Mouse (Mus musculus): ENCODE measurements around the gene Ccdc96. TPM values are rescaled to one million over a fixed set of nuclear protein-coding genes. Genes with fewer than 3 reads are reported as not detected.

The Ccdc96 gene
- total RNA-seq, 4 experiments from 2014 or later = 0.07 to 0.18 (median 0.07) TPM; not detected in 1

- no peak for DNase-seq (ENCODE audit: low spot score in 2 of 2)
These were observed 40.8 kb downstream of the Ccdc96 start for GRCm38 (mm10) chr5:36525216-36525615.

- DNase-seq (ENCODE audit: low spot score in 2 of 2) = no peak
These were observed 41.9 kb downstream of the Ccdc96 start for GRCm38 (mm10) chr5:36526274-36526673.

- DNase-seq (ENCODE audit: low spot score in 2 of 2) = no peak
These were observed 42.5 kb downstream of the Ccdc96 start for GRCm38 (mm10) chr5:36526921-36527320.

GRCm38 (mm10) chr5:36529698-36530097, 45.3 kb downstream of the Ccdc96 start:
- DNase-seq (ENCODE audit: low spot score in 2 of 2) = no peak

- peak; percentile 92 to 93 for DNase-seq (ENCODE audit: low spot score in 2 of 2)
These were observed 45.9 kb downstream of the Ccdc96 start for GRCm38 (mm10) chr5:36530129-36530751.

GRCm38 (mm10) chr5:36534455-36535030, 50.2 kb downstream of the Ccdc96 start:
- no peak for DNase-seq (ENCODE audit: low spot score in 2 of 2)

GRCm38 (mm10) chr5:36535438-36536176, 51.2 kb downstream of the Ccdc96 start:
- no peak for DNase-seq (ENCODE audit: low spot score in 2 of 2)

- DNase-seq (ENCODE audit: low spot score in 2 of 2) = no peak
These were observed 52.0 kb downstream of the Ccdc96 start for GRCm38 (mm10) chr5:36536424-36536823.

Other genes with a start within 250 kb of the Ccdc96 start
- gene Sorcs2, start 86.4 kb upstream of the Ccdc96 start, total RNA-seq (2022) = 1 to 10 TPM in 3 of 4 experiments, under 1 TPM in 1; 0.92 to 2.3 (median 1.2) TPM
- gene Grpel1, start 19.6 kb upstream of the Ccdc96 start, total RNA-seq (2022) = 10 to 100 TPM; 31.2 to 35.5 (median 33.3) TPM
- 10 to 100 TPM; 13.8 to 20.4 (median 17.2) TPM for gene Tada2b, start 303 bp upstream of the Ccdc96 start, total RNA-seq (2022)
- 10 to 100 TPM; 13.9 to 15.2 (median 15.1) TPM for gene Tbc1d14, start 108.7 kb downstream of the Ccdc96 start, total RNA-seq (2022)
- gene D5Ertd579e, start 211.4 kb downstream of the Ccdc96 start, total RNA-seq (2022) = 10 to 100 TPM; 75.9 to 99.5 (median 81.1) TPM